In genomic region chr4:92097386-92097785, GRCm38 (mm10) we compare ENCODE assay signal across 21 mouse cellular contexts. TPM values are rescaled to one million over a fixed set of nuclear protein-coding genes. Genes with fewer than 3 reads are reported as not detected.
"Had no signal": no experiment of that assay in that cellular context is flagged by ENCODE, and none has a peak within 500 bp of the region (broad histone marks: within the 10 kb centered on the region; RNA-seq: fewer than 3 reads in every experiment).

No protein-coding gene starts in this region.

- H3K4me3 ChIP-seq: stomach, embryonic 15.5 days had no signal

- H3K36me3 ChIP-seq: stomach, embryonic 15.5 days had no signal

- H3K9ac ChIP-seq: stomach, embryonic 15.5 days had no signal

- H3K4me2 ChIP-seq: stomach, embryonic 15.5 days had no signal

- DNase-seq: retina, postnatal 1 day; right cerebral cortex, adult 18-20 months; right cerebral cortex, postnatal 14 days; right cerebral cortex, postnatal 25 days; right cerebral cortex, postnatal 4 days; spleen, adult 18-20 months; thymus, adult 18-20 months; thymus, adult 2 months; thymus, postnatal 25 days; thymus, postnatal 36 days; thymus, postnatal 4 days had no signal

- H3K4me1 ChIP-seq: stomach, embryonic 15.5 days had no signal

- H3K27ac ChIP-seq: stomach, embryonic 15.5 days; stomach, postnatal 0 days had no signal

- H3K9me3 ChIP-seq: stomach, embryonic 15.5 days had no signal

- H3K27me3 ChIP-seq: stomach, embryonic 15.5 days had no signal

RNA-seq across cellular contexts. Expression of gene Izumo3, which starts 49.6 kb away (rescaled TPM):
- total RNA-seq: neutrophil, adult 5-6 weeks had no signal
- polyA plus RNA-seq: neural tube, embryonic 11.5 days; small intestine, adult 2 months; spleen, adult 2 months; stomach, embryonic 14.5 days; stomach, embryonic 15.5 days; stomach, embryonic 16.5 days; stomach, postnatal 0 days; thymus, adult 2 months; thymus, postnatal 0 days; urinary bladder, adult 2 months had no signal
